Mouse (Mus musculus) layer of hippocampus, postnatal 36 days (tissue): Measurements from ENCODE around the gene Ssbp4. TPM values are rescaled to one million over a fixed set of nuclear protein-coding genes. Genes with fewer than 3 reads are reported as not detected.

Experiments
- DNase-seq, 2 experiments: peaks; one replicate each; pipeline ENCODE4 v3.0.0; 2022
- total RNA-seq, 2 experiments: library from RNA; stranded (reverse); gene quantifications; 2 replicates each; pipeline ENCODE4 v1.2.3; 2021

Ssbp4 gene
- total RNA-seq, 2 experiments from 2014 or later = 276 to 279 TPM

GRCm38 (mm10) chr8:70630532-70631381 is 22.1 kb upstream of the Ssbp4 start:
- DNase-seq = no peak

GRCm38 (mm10) chr8:70629574-70630531 is 21.2 kb upstream of the Ssbp4 start:
- peak; percentile 91 to 93 for DNase-seq

GRCm38 (mm10) chr8:70628986-70629490 is 20.4 kb upstream of the Ssbp4 start:
- no peak for DNase-seq

DNA sequence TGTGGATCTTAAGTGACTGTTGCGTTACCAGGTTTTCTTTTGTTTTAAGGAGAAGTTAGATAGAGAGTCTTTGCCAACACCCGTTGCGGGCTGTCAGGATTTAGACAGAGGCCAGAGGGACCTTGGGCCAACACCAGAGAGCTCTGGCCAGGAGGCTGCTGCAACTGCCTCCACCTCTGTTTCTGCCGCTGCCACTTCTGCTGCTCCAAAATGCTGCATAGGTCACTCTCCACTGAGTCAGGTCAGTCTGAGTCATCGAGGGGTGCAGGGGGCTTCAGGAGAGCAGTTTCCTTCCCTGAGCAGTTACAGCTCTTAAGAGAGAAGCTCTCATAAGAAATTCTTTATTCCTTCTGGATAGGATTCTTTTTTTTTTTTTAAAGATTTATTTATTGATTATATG is 18.4 kb upstream of the Ssbp4 start:
- DNase-seq = no peak

GRCm38 (mm10) chr8:70625104-70625503 is 16.4 kb upstream of the Ssbp4 start:
- DNase-seq = no peak

- DNase-seq = no peak
Measured at GRCm38 (mm10) chr8:70622220-70622619, 13.5 kb upstream of the Ssbp4 start.

DNA sequence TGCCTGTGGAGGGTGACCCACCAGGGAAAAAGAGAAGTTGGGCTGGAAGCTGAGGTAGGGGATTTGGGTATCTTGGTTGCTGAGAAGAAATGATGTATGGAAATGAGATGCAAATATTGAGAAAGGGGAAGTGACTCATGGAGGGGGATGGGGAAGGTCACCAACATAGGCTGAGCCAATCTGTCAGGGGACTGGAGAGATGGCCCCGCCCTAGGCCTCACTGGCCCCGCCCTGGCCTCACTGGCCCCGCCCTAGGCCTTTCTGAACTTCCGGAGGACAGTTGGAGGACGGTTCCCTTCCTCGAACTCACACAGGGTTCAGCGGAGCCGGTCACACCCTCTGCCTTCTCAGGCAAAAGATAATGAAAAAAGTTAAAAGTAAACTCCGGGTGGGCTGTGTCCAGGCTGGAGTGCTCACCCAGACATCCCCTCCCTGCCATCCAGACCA is 10.2 kb upstream of the Ssbp4 start:
- no peak for DNase-seq

DNA sequence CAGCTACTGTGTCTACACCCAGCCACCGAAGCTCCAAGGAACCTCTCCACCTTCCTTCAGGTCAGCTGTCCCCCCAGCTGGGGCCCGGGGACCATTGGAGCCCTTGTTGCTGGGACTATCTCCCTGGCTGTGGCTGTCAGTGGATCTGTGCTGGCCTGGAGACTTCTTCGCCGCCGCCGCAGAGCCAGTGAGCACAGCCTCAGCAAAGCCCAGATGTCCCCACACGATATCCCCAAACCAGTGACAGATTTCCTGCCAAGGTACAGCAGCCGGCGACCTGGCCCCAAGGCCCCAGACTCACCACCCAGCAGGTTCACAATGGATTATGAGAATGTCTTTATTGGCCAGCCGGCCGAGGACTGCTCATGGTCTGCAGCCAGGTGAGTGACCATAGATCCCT is 9.3 kb upstream of the Ssbp4 start:
- DNase-seq = no peak

DNA sequence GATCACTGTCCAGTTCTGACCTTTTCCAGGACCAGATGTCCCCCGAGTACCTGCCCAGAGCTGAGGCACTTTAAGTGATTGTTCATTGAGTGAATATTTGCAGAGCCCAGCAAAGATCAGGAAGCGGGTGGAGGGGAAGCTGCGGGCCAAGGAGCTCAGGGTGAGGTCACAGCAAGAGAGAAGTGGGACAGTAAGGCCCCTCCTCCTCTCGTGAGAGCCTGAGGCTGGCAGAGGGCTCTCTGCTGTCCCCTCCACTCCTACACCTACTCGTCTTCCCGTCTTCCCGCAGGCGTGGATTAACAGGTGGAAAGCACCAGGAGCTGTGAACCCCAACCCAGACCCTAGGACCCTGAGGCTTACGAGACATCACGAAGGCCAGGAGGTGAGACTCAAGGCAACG is 8.0 kb upstream of the Ssbp4 start:
- no peak for DNase-seq

DNA sequence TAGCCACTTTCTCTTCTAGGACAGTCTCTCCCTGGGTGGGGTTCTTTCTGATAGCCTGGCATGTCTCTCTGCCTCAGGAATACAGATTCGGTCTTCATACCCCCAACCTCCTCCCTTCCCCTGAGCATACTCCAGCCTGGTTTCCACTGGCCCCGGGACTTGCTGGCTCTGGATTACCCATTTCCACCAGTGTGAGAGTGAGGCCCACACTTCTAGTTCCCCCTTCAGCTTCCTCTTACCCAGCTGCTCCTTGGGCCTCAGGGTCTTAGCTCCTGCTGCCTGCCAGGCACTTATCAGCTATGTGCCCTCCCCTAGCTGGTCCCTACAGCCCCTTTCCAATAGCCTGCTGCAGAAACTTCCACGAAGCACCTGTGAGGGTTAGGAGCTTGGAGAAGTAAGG is 7.2 kb upstream of the Ssbp4 start, which contains the start of gene Lrrc25:
Lrrc25 (plus strand) TSS at position 262 of the 400 bp plus-strand sequence.
- no peak for DNase-seq

- DNase-seq = no peak
Measured at GRCm38 (mm10) chr8:70615281-70615680, 6.6 kb upstream of the Ssbp4 start.

DNA sequence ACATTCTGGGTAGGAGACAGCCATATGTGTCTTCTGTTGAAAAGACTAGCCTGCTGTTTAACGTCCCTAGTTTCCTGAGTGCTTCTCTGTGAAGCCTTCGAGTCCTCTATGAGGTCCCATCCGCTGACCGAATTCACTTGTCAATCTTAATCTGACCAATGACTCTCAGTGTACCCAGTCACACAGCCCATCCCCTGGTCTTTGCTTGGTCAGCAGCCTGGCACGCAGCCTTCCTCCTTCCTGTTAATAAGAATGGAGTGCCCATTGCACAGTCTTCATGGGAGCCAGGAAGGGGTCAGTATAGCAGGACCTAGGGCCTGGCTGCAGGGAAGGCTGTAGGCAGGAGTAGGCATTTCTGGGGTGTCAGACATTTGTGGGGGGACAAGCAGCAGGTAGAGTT is 5.8 kb upstream of the Ssbp4 start:
- DNase-seq = no peak

GRCm38 (mm10) chr8:70613763-70614162 is 5.1 kb upstream of the Ssbp4 start:
- no peak for DNase-seq

- DNase-seq = peak; percentile 81 to 86
Measured at GRCm38 (mm10) chr8:70611849-70612248, 3.2 kb upstream of the Ssbp4 start.

- DNase-seq = peak; percentile 73 to 85
Measured at GRCm38 (mm10) chr8:70610796-70611771, 2.4 kb upstream of the Ssbp4 start.

- DNase-seq = peak; percentile 73 to 79
Measured at GRCm38 (mm10) chr8:70609849-70610795, 1.4 kb upstream of the Ssbp4 start.

- peak in 1 of 2 experiments; percentile 70 for DNase-seq
Measured at GRCm38 (mm10) chr8:70609368-70609848, 736 bp upstream of the Ssbp4 start.

DNA sequence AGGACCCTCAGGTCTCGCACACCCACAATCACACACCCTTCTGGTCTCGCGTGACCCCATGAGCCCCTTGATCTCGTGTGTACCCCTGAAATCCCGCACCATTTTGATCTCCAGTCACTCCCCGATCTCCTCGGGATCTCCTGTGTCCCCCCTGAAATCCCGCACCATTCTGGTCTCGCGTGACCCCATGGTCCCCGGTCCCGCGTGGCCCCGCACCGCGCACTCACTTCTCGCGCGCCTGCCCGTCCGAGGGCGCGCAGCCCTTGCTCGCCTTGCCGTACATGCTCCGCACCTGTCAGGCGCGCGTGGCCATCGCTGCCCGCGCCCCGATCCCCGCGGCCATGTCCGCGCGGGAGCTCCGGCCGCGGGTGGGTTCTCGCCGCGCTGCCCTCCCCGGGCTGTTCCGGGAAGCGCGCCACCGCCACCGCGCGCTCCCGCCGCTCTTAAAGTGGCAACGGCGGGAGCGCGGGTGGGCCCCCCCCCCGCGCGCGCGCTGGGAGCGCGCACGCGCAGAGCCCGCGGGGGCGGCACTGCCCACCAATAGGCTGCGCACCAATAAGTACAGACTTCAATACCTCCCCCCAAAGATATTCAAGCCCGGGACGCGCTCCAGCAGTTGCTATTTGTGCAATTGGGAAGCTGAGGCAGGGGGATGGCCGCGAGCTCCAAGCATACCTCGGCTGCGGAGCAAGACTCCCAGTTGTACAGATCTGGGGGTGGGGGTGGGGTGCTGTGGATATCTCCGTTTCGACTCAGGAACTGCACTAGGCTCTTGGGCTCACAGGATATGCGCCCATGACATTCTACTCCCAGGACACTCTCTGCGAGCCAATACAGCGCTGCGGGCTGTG is 549 bp downstream of the Ssbp4 start:
- peak in 1 of 2 experiments; percentile 62 for DNase-seq

- no peak for DNase-seq
Measured at GRCm38 (mm10) chr8:70607603-70607897, 1.1 kb downstream of the Ssbp4 start.
